Mouse (Mus musculus): ENCODE results near the gene Inpp5b. TPM values are rescaled to one million over a fixed set of nuclear protein-coding genes. Genes with fewer than 3 reads are reported as not detected.

The Inpp5b gene
- polyA plus RNA-seq, 1 experiment from 2014 or later: 20.8 TPM

GRCm38 (mm10) chr4:124726121-124726520 lies 15.5 kb upstream of the Inpp5b start:
- H3K36me3 ChIP-seq (ENCODE audit: control insufficient read depth, insufficient read depth, low read length): peaks cover 98% of the 10 kb centered on the region
- H3K4me2 ChIP-seq (ENCODE audit: low read length): no peak overlapping the region
- ATAC-seq (no peak), DNase-seq (ENCODE audit: low spot score) (no peak)
- H3K4me3 ChIP-seq (ENCODE audit: low read depth, low read length): no peak overlapping the region
- H3K9me3 ChIP-seq (replicated peaks; ENCODE audit: control insufficient read depth, low read length): no peaks in the 10 kb centered on the region
- WGBS: 82% methylated on average over 6 of the region's 6 CpGs
- no peak overlapping the region for H3K27ac ChIP-seq (ENCODE audit: low read depth, low read length)
- H3K9ac ChIP-seq (ENCODE audit: low read length): no peak overlapping the region
- no peaks in the 10 kb centered on the region for H3K27me3 ChIP-seq (replicated peaks; ENCODE audit: control insufficient read depth, insufficient read depth, low read length)
- no peaks in the 10 kb centered on the region for H3K4me1 ChIP-seq (ENCODE audit: control insufficient read depth, insufficient read depth, low read length)

GRCm38 (mm10) chr4:124736952-124737351 lies 4.7 kb upstream of the Inpp5b start:
- H3K27ac ChIP-seq (ENCODE audit: low read depth, low read length): 0 out of 2 replicates have a peak overlapping the region, but pooled peaks have one; percentile 14
- 63% methylated on average over 2 of the region's 2 CpGs for WGBS
- DNase-seq (ENCODE audit: low spot score): peak; percentile 25

GRCm38 (mm10) chr4:124737486-124737885 lies 4.2 kb upstream of the Inpp5b start:
- no peak overlapping the region for H3K4me3 ChIP-seq (ENCODE audit: low read depth, low read length)
- H3K4me1 ChIP-seq (ENCODE audit: control insufficient read depth, insufficient read depth, low read length): peaks cover 3% of the 10 kb centered on the region; the same call in 1 of the 2 replicates
- no peaks in the 10 kb centered on the region for H3K27me3 ChIP-seq (replicated peaks; ENCODE audit: control insufficient read depth, insufficient read depth, low read length)
- H3K9ac ChIP-seq (ENCODE audit: low read length): no peak overlapping the region
- peak overlapping the region; percentile 14; the same call in 1 of the 2 replicates for H3K27ac ChIP-seq (ENCODE audit: low read depth, low read length)
- H3K4me2 ChIP-seq (ENCODE audit: low read length): no peak overlapping the region
- ATAC-seq (no peak), DNase-seq (ENCODE audit: low spot score) (no peak)
- peaks cover 14% of the 10 kb centered on the region for H3K36me3 ChIP-seq (ENCODE audit: control insufficient read depth, insufficient read depth, low read length)
- no peaks in the 10 kb centered on the region for H3K9me3 ChIP-seq (replicated peaks; ENCODE audit: control insufficient read depth, low read length)
- WGBS: 75% methylated on average over 5 of the region's 5 CpGs

More at GRCm38 (mm10) chr4:124736952-124737351, 4.7 kb upstream of the Inpp5b start:
- ATAC-seq: no peak
- Histone ChIP-seq H3K27me3 (replicated peaks; ENCODE audit: control insufficient read depth, insufficient read depth, low read length) (no peaks in the 10 kb centered on the region), H3K4me2 (ENCODE audit: low read length) (no peak overlapping the region), H3K4me1 (ENCODE audit: control insufficient read depth, insufficient read depth, low read length) (peaks cover 3% of the 10 kb centered on the region; the same call in 1 of the 2 replicates), H3K36me3 (ENCODE audit: control insufficient read depth, insufficient read depth, low read length) (peaks cover 19% of the 10 kb centered on the region), H3K9me3 (replicated peaks; ENCODE audit: control insufficient read depth, low read length) (no peaks in the 10 kb centered on the region), H3K4me3 (ENCODE audit: low read depth, low read length) (no peak overlapping the region), H3K9ac (ENCODE audit: low read length) (no peak overlapping the region)

- peaks cover 9% of the 10 kb centered on the region for H3K36me3 ChIP-seq (ENCODE audit: control insufficient read depth, insufficient read depth, low read length)
- no peak overlapping the region for H3K4me2 ChIP-seq (ENCODE audit: low read length)
- ATAC-seq (no peak), DNase-seq (ENCODE audit: low spot score) (no peak)
- WGBS: 57% methylated on average over 4 of the region's 4 CpGs
- no peak overlapping the region for H3K9ac ChIP-seq (ENCODE audit: low read length)
- H3K4me1 ChIP-seq (ENCODE audit: control insufficient read depth, insufficient read depth, low read length): peaks cover 3% of the 10 kb centered on the region; the same call in 1 of the 2 replicates
- no peak overlapping the region for H3K4me3 ChIP-seq (ENCODE audit: low read depth, low read length)
- H3K9me3 ChIP-seq (replicated peaks; ENCODE audit: control insufficient read depth, low read length): no peaks in the 10 kb centered on the region
- H3K27ac ChIP-seq (ENCODE audit: low read depth, low read length): no peak overlapping the region
- H3K27me3 ChIP-seq (replicated peaks; ENCODE audit: control insufficient read depth, insufficient read depth, low read length): no peaks in the 10 kb centered on the region
Measured at GRCm38 (mm10) chr4:124738013-124738412, 3.6 kb upstream of the Inpp5b start.

- H3K27ac ChIP-seq (ENCODE audit: low read depth, low read length): no peak overlapping the region
- H3K9ac ChIP-seq (ENCODE audit: low read length): no peak overlapping the region
- peaks cover under 1% of the 10 kb centered on the region for H3K36me3 ChIP-seq (ENCODE audit: control insufficient read depth, insufficient read depth, low read length)
- H3K27me3 ChIP-seq (replicated peaks; ENCODE audit: control insufficient read depth, insufficient read depth, low read length): no peaks in the 10 kb centered on the region
- H3K4me3 ChIP-seq (ENCODE audit: low read depth, low read length): no peak overlapping the region
- 62% methylated on average over 1 of the region's 1 CpGs for WGBS
- H3K4me2 ChIP-seq (ENCODE audit: low read length): no peak overlapping the region
- no peaks in the 10 kb centered on the region for H3K9me3 ChIP-seq (replicated peaks; ENCODE audit: control insufficient read depth, low read length)
- ATAC-seq (no peak), DNase-seq (ENCODE audit: low spot score) (no peak)
- peaks cover 3% of the 10 kb centered on the region; the same call in 1 of the 2 replicates for H3K4me1 ChIP-seq (ENCODE audit: control insufficient read depth, insufficient read depth, low read length)
Measured at GRCm38 (mm10) chr4:124738783-124739182, 2.9 kb upstream of the Inpp5b start.

- Histone ChIP-seq H3K36me3 (ENCODE audit: control insufficient read depth, insufficient read depth, low read length) (peaks cover 15% of the 10 kb centered on the region), H3K4me2 (ENCODE audit: low read length) (no peak overlapping the region), H3K27ac (ENCODE audit: low read depth, low read length) (no peak overlapping the region), H3K4me1 (ENCODE audit: control insufficient read depth, insufficient read depth, low read length) (peaks cover 3% of the 10 kb centered on the region; the same call in 1 of the 2 replicates), H3K27me3 (replicated peaks; ENCODE audit: control insufficient read depth, insufficient read depth, low read length) (no peaks in the 10 kb centered on the region), H3K9me3 (replicated peaks; ENCODE audit: control insufficient read depth, low read length) (no peaks in the 10 kb centered on the region), H3K4me3 (ENCODE audit: low read depth, low read length) (no peak overlapping the region), H3K9ac (ENCODE audit: low read length) (no peak overlapping the region)
- ATAC-seq (no peak), DNase-seq (ENCODE audit: low spot score) (no peak)
- 83% methylated on average over 11 of the region's 11 CpGs for WGBS
Measured at GRCm38 (mm10) chr4:124742839-124743238, 1.2 kb downstream of the Inpp5b start.

GRCm38 (mm10) chr4:124746577-124746976 lies 4.9 kb downstream of the Inpp5b start:
- no peak overlapping the region for H3K27ac ChIP-seq (ENCODE audit: low read depth, low read length)

GRCm38 (mm10) chr4:124747851-124748250 lies 6.2 kb downstream of the Inpp5b start:
- Histone ChIP-seq H3K27me3 (replicated peaks; ENCODE audit: control insufficient read depth, insufficient read depth, low read length) (no peaks in the 10 kb centered on the region), H3K27ac (ENCODE audit: low read depth, low read length) (no peak overlapping the region), H3K4me2 (ENCODE audit: low read length) (no peak overlapping the region), H3K9ac (ENCODE audit: low read length) (no peak overlapping the region), H3K4me3 (ENCODE audit: low read depth, low read length) (no peak overlapping the region), H3K9me3 (replicated peaks; ENCODE audit: control insufficient read depth, low read length) (no peaks in the 10 kb centered on the region), H3K4me1 (ENCODE audit: control insufficient read depth, insufficient read depth, low read length) (peaks cover 13% of the 10 kb centered on the region), H3K36me3 (ENCODE audit: control insufficient read depth, insufficient read depth, low read length) (peaks cover 19% of the 10 kb centered on the region)
- 50% methylated on average over 4 of the region's 4 CpGs for WGBS
- ATAC-seq (no peak), DNase-seq (ENCODE audit: low spot score) (no peak)

More at GRCm38 (mm10) chr4:124746577-124746976, 4.9 kb downstream of the Inpp5b start:
- Histone ChIP-seq H3K36me3 (ENCODE audit: control insufficient read depth, insufficient read depth, low read length) (peaks cover 19% of the 10 kb centered on the region), H3K4me3 (ENCODE audit: low read depth, low read length) (no peak overlapping the region), H3K4me2 (ENCODE audit: low read length) (no peak overlapping the region), H3K9ac (ENCODE audit: low read length) (peak overlapping the region; percentile 3; the same call in 1 of the 2 replicates), H3K4me1 (ENCODE audit: control insufficient read depth, insufficient read depth, low read length) (peaks cover 4% of the 10 kb centered on the region; the same call in 1 of the 2 replicates), H3K27me3 (replicated peaks; ENCODE audit: control insufficient read depth, insufficient read depth, low read length) (no peaks in the 10 kb centered on the region), H3K9me3 (replicated peaks; ENCODE audit: control insufficient read depth, low read length) (no peaks in the 10 kb centered on the region)
- ATAC-seq (no peak), DNase-seq (ENCODE audit: low spot score) (no peak)
- WGBS: 82% methylated on average over 7 of the region's 7 CpGs

GRCm38 (mm10) chr4:124751300-124752250 lies 9.9 kb downstream of the Inpp5b start:
- Histone ChIP-seq H3K4me3 (ENCODE audit: low read depth, low read length) (peak overlapping the region; percentile 69), H3K9ac (ENCODE audit: low read length) (peak overlapping the region; percentile 70), H3K9me3 (replicated peaks; ENCODE audit: control insufficient read depth, low read length) (no peaks in the 10 kb centered on the region), H3K4me1 (ENCODE audit: control insufficient read depth, insufficient read depth, low read length) (peaks cover 13% of the 10 kb centered on the region), H3K27ac (ENCODE audit: low read depth, low read length) (no peak overlapping the region), H3K4me2 (ENCODE audit: low read length) (peak overlapping the region; percentile 88), H3K36me3 (ENCODE audit: control insufficient read depth, insufficient read depth, low read length) (peaks cover 10% of the 10 kb centered on the region), H3K27me3 (replicated peaks; ENCODE audit: control insufficient read depth, insufficient read depth, low read length) (no peaks in the 10 kb centered on the region)
- under 1% methylated on average over 75 of the region's 75 CpGs for WGBS
- peak; percentile 100 for ATAC-seq
- DNase-seq (ENCODE audit: low spot score): peak; percentile 98

Data from forebrain, embryonic 14.5 days (tissue).